In genomic region chr17:26502808-26503671, GRCm38 (mm10) we compare ENCODE assay signal across 8 mouse cellular contexts. TPM values are rescaled to one million over a fixed set of nuclear protein-coding genes. Genes with fewer than 3 reads are reported as not detected.
DNase-seq lines count a peak whose midpoint lies in the region; ATAC-seq and TF ChIP-seq lines count a peak whose summit lies in the region.

No protein-coding gene starts in this region.

- TF ChIP-seq POLR2A in testis, adult 2 months (IDR thresholded peaks at IDR 0.05; ENCODE audit: control insufficient read depth, low read depth, low read length): peak; percentile 58; the same call in 1 of the 2 replicates

- WGBS in embryonic facial prominence, embryonic 12.5 days: 3% methylated on average over 20 of the region's 20 CpGs
- 6% methylated on average over 20 of the region's 20 CpGs for WGBS in heart, embryonic 15.5 days
- 9% methylated on average over 20 of the region's 20 CpGs for WGBS in liver, embryonic 12.5 days (ENCODE audit: insufficient replicate concordance)

- peaks cover 5% of the 10 kb centered on the region; the same call in 1 of the 2 replicates for H3K36me3 ChIP-seq in embryonic facial prominence, embryonic 12.5 days
- peaks cover 5% of the 10 kb centered on the region; the same call in 1 of the 2 replicates for H3K36me3 ChIP-seq in heart, embryonic 15.5 days
- peaks cover 33% of the 10 kb centered on the region for H3K36me3 ChIP-seq in liver, embryonic 12.5 days
- no peaks in the 10 kb centered on the region for H3K36me3 ChIP-seq in testis, adult 2 months (ENCODE audit: control insufficient read depth, insufficient read depth, low read length)

- no peak for TF ChIP-seq CTCF in testis, adult 2 months (IDR thresholded peaks at IDR 0.05; ENCODE audit: control insufficient read depth, insufficient read depth, insufficient replicate concordance, low read depth, low read length)

- peak; percentile 52; the same call in 1 of the 2 replicates for ATAC-seq in embryonic facial prominence, embryonic 12.5 days (ENCODE audit: insufficient number of reproducible peaks, insufficient read depth, low FRiP score, low TSS enrichment)
- peak; percentile 39 for ATAC-seq in heart, embryonic 15.5 days (replicated peaks; ENCODE audit: insufficient number of reproducible peaks, insufficient read depth, low FRiP score, low read depth)
- ATAC-seq in liver, embryonic 12.5 days: no peak

- peak overlapping the region; percentile 89 for H3K27ac ChIP-seq in embryonic facial prominence, embryonic 12.5 days
- peak overlapping the region; percentile 99 for H3K27ac ChIP-seq in heart, embryonic 15.5 days
- H3K27ac ChIP-seq in liver, embryonic 12.5 days: peak overlapping the region; percentile 74
- H3K27ac ChIP-seq in testis, adult 2 months (ENCODE audit: control insufficient read depth, insufficient read depth, low read depth, low read length): peak overlapping the region; percentile 71

- H3K4me1 ChIP-seq in embryonic facial prominence, embryonic 12.5 days: peaks cover 40% of the 10 kb centered on the region
- peaks cover 55% of the 10 kb centered on the region for H3K4me1 ChIP-seq in heart, embryonic 15.5 days (replicated peaks)
- H3K4me1 ChIP-seq in liver, embryonic 12.5 days: peaks cover 56% of the 10 kb centered on the region
- peaks cover 13% of the 10 kb centered on the region for H3K4me1 ChIP-seq in testis, adult 2 months (ENCODE audit: control insufficient read depth, insufficient read depth, low read length)

- peak overlapping the region; percentile 28 for H3K4me3 ChIP-seq in embryonic facial prominence, embryonic 12.5 days
- peak overlapping the region; percentile 28 for H3K4me3 ChIP-seq in heart, embryonic 15.5 days
- H3K4me3 ChIP-seq in liver, embryonic 12.5 days: peak overlapping the region; percentile 14; the same call in 1 of the 2 replicates
- peak overlapping the region; percentile 85 for H3K4me3 ChIP-seq in testis, adult 2 months (ENCODE audit: control insufficient read depth, low read depth, low read length)

- H3K9me3 ChIP-seq in embryonic facial prominence, embryonic 12.5 days: no peaks in the 10 kb centered on the region
- no peaks in the 10 kb centered on the region for H3K9me3 ChIP-seq in heart, embryonic 15.5 days (replicated peaks)
- no peaks in the 10 kb centered on the region for H3K9me3 ChIP-seq in liver, embryonic 12.5 days (replicated peaks)

- DNase-seq in CD4-positive helper T cell, adult 2 months (ENCODE audit: low read depth, low spot score): peak; percentile 97
- DNase-seq in adrenal gland, postnatal 14 days: peak; percentile 89
- peak; percentile 93 for DNase-seq in kidney, postnatal 14 days
- DNase-seq in naive thymus-derived CD4-positive, alpha-beta T cell, adult 2 months (ENCODE audit: low read depth): peak; percentile 95

- H3K9ac ChIP-seq in embryonic facial prominence, embryonic 12.5 days: peak overlapping the region; percentile 41
- H3K9ac ChIP-seq in heart, embryonic 15.5 days: peak overlapping the region; percentile 29
- H3K9ac ChIP-seq in liver, embryonic 12.5 days: no peak overlapping the region

- peak overlapping the region; percentile 55 for H3K4me2 ChIP-seq in embryonic facial prominence, embryonic 12.5 days (replicated peaks)
- peak overlapping the region; percentile 71 for H3K4me2 ChIP-seq in heart, embryonic 15.5 days
- H3K4me2 ChIP-seq in liver, embryonic 12.5 days: peak overlapping the region; percentile 53

- no peaks in the 10 kb centered on the region for H3K27me3 ChIP-seq in embryonic facial prominence, embryonic 12.5 days
- H3K27me3 ChIP-seq in heart, embryonic 15.5 days: no peaks in the 10 kb centered on the region
- no peaks in the 10 kb centered on the region for H3K27me3 ChIP-seq in liver, embryonic 12.5 days (replicated peaks)
- H3K27me3 ChIP-seq in testis, adult 2 months (ENCODE audit: control insufficient read depth, insufficient read depth, low read length): no peaks in the 10 kb centered on the region

RNA-seq across cellular contexts. Expression of gene Ergic1, which starts 58.2 kb away (rescaled TPM):
- 126 and 143 TPM in 2 replicates for total RNA-seq in adrenal gland, postnatal 14 days (2021)
- polyA plus RNA-seq in embryonic facial prominence, embryonic 12.5 days (2016; fragmentation: Nextera tagmentation; extraction: Ambion mirVana): 102 and 103 TPM in 2 replicates
- 75.0 and 92.0 TPM in 2 replicates for polyA plus RNA-seq in heart, embryonic 15.5 days (2015; fragmentation: Nextera tagmentation; extraction: Ambion mirVana)
- 44.6 and 45.7 TPM in 2 replicates for polyA plus RNA-seq in liver, embryonic 12.5 days (2016; fragmentation: Nextera tagmentation; extraction: Ambion mirVana)
- 115 and 122 TPM in 2 replicates for polyA plus RNA-seq in testis, adult 2 months (2012; rRNA removed)

RNA-seq across cellular contexts. Expression of gene Dusp1, which starts 58.9 kb away (rescaled TPM):
- total RNA-seq in adrenal gland, postnatal 14 days (2021): 56.6 and 66.3 TPM in 2 replicates
- polyA plus RNA-seq in embryonic facial prominence, embryonic 12.5 days (2016; fragmentation: Nextera tagmentation; extraction: Ambion mirVana): 19.4 and 20.6 TPM in 2 replicates
- 30.8 and 38.1 TPM in 2 replicates for polyA plus RNA-seq in heart, embryonic 15.5 days (2015; fragmentation: Nextera tagmentation; extraction: Ambion mirVana)
- polyA plus RNA-seq in liver, embryonic 12.5 days (2016; fragmentation: Nextera tagmentation; extraction: Ambion mirVana): 28.6 and 28.7 TPM in 2 replicates
- polyA plus RNA-seq in testis, adult 2 months (2012; rRNA removed): 19.7 and 24.5 TPM in 2 replicates

Comparison
In these comparisons a context has a peak if more than half of its experiments do, and no peak if none do; other contexts are left out.
1. H3K4me3 ChIP-seq: peak in every context shown above with its lines; median percentile 85 in testis, adult 2 months; 28 in embryonic facial prominence, embryonic 12.5 days; 28 in heart, embryonic 15.5 days; 14 in liver, embryonic 12.5 days.